Mouse (Mus musculus): ENCODE measurements around the gene Ifngr1. TPM values are rescaled to one million over a fixed set of nuclear protein-coding genes. Genes with fewer than 3 reads are reported as not detected.
"Not testable (repeated sequence)": the region's sequence is repeated elsewhere in the genome, so short reads cannot be mapped to it uniquely, and the experiment has no call there.

The Ifngr1 gene
- polyA plus RNA-seq, 1 experiment from 2014 or later: 20.0 TPM

GRCm38 (mm10) chr10:19594201-19594905 is 2.6 kb downstream of the Ifngr1 start:
- H3K9ac ChIP-seq (ENCODE audit: low read depth, low read length): no peak overlapping the region
- 84% methylated on average over 3 of the region's 3 CpGs for WGBS
- no peaks in the 10 kb centered on the region for H3K27me3 ChIP-seq (ENCODE audit: control insufficient read depth, insufficient read depth, low read depth, low read length)
- H3K9me3 ChIP-seq (replicated peaks; ENCODE audit: control insufficient read depth, low read length, poor library complexity, severe bottlenecking): no peaks in the 10 kb centered on the region
- ATAC-seq: no peak
- no peak overlapping the region for H3K4me3 ChIP-seq (ENCODE audit: low read depth, low read length)
- no peaks in the 10 kb centered on the region for H3K36me3 ChIP-seq (ENCODE audit: control insufficient read depth, insufficient read depth, low read length)
- H3K27ac ChIP-seq (ENCODE audit: low read length): no peak overlapping the region
- H3K4me1 ChIP-seq (ENCODE audit: control insufficient read depth, insufficient read depth, low read length): peaks cover 6% of the 10 kb centered on the region
- no peak overlapping the region for H3K4me2 ChIP-seq (ENCODE audit: low read length)

GRCm38 (mm10) chr10:19596866-19597265 is 5.1 kb downstream of the Ifngr1 start:
- Histone ChIP-seq H3K27ac (ENCODE audit: low read length) (no peak overlapping the region), H3K27me3 (ENCODE audit: control insufficient read depth, insufficient read depth, low read depth, low read length) (no peaks in the 10 kb centered on the region), H3K4me2 (ENCODE audit: low read length) (no peak overlapping the region), H3K4me3 (ENCODE audit: low read depth, low read length) (no peak overlapping the region), H3K4me1 (ENCODE audit: control insufficient read depth, insufficient read depth, low read length) (peaks cover 6% of the 10 kb centered on the region), H3K36me3 (ENCODE audit: control insufficient read depth, insufficient read depth, low read length) (no peaks in the 10 kb centered on the region), H3K9me3 (replicated peaks; ENCODE audit: control insufficient read depth, low read length, poor library complexity, severe bottlenecking) (no peaks in the 10 kb centered on the region), H3K9ac (ENCODE audit: low read depth, low read length) (no peak overlapping the region)
- no peak for ATAC-seq
- 93% methylated on average over 4 of the region's 4 CpGs for WGBS

GRCm38 (mm10) chr10:19598091-19598490 is 6.3 kb downstream of the Ifngr1 start:
- Histone ChIP-seq H3K36me3 (ENCODE audit: control insufficient read depth, insufficient read depth, low read length) (no peaks in the 10 kb centered on the region), H3K4me2 (ENCODE audit: low read length) (no peak overlapping the region), H3K27me3 (ENCODE audit: control insufficient read depth, insufficient read depth, low read depth, low read length) (no peaks in the 10 kb centered on the region), H3K4me3 (ENCODE audit: low read depth, low read length) (no peak overlapping the region), H3K9ac (ENCODE audit: low read depth, low read length) (no peak overlapping the region), H3K27ac (ENCODE audit: low read length) (no peak overlapping the region), H3K9me3 (replicated peaks; ENCODE audit: control insufficient read depth, low read length, poor library complexity, severe bottlenecking) (no peaks in the 10 kb centered on the region), H3K4me1 (ENCODE audit: control insufficient read depth, insufficient read depth, low read length) (no peaks in the 10 kb centered on the region; the same call in 1 of the 2 replicates)
- ATAC-seq: no peak
- 92% methylated on average over 11 of the region's 11 CpGs for WGBS

- H3K4me2 ChIP-seq (ENCODE audit: low read length): no peak overlapping the region
- 51% methylated on average over 6 of the region's 6 CpGs for WGBS
- ATAC-seq: no peak
Observed at GRCm38 (mm10) chr10:19599331-19600092, 7.8 kb downstream of the Ifngr1 start.

GRCm38 (mm10) chr10:19600093-19600420 is 8.3 kb downstream of the Ifngr1 start:
- 0 out of 2 replicates have a peak, but pooled peaks cover 2% of the 10 kb centered on the region for H3K36me3 ChIP-seq (ENCODE audit: control insufficient read depth, insufficient read depth, low read length)
- no peaks in the 10 kb centered on the region for H3K9me3 ChIP-seq (replicated peaks; ENCODE audit: control insufficient read depth, low read length, poor library complexity, severe bottlenecking)
- H3K9ac ChIP-seq (ENCODE audit: low read depth, low read length): no peak overlapping the region
- no peak overlapping the region for H3K4me3 ChIP-seq (ENCODE audit: low read depth, low read length)
- ATAC-seq: no peak
- no peaks in the 10 kb centered on the region for H3K27me3 ChIP-seq (ENCODE audit: control insufficient read depth, insufficient read depth, low read depth, low read length)
- WGBS: 67% methylated on average over 3 of the region's 3 CpGs
- no peak overlapping the region for H3K4me2 ChIP-seq (ENCODE audit: low read length)
- H3K4me1 ChIP-seq (ENCODE audit: control insufficient read depth, insufficient read depth, low read length): no peaks in the 10 kb centered on the region
- no peak overlapping the region for H3K27ac ChIP-seq (ENCODE audit: low read length)

More at GRCm38 (mm10) chr10:19599331-19600092, 7.8 kb downstream of the Ifngr1 start:
- no peak overlapping the region for H3K4me3 ChIP-seq (ENCODE audit: low read depth, low read length)
- H3K4me1 ChIP-seq (ENCODE audit: control insufficient read depth, insufficient read depth, low read length): no peaks in the 10 kb centered on the region
- H3K27ac ChIP-seq (ENCODE audit: low read length): no peak overlapping the region
- no peak overlapping the region for H3K9ac ChIP-seq (ENCODE audit: low read depth, low read length)
- no peaks in the 10 kb centered on the region for H3K27me3 ChIP-seq (ENCODE audit: control insufficient read depth, insufficient read depth, low read depth, low read length)
- H3K9me3 ChIP-seq (replicated peaks; ENCODE audit: control insufficient read depth, low read length, poor library complexity, severe bottlenecking): no peaks in the 10 kb centered on the region
- H3K36me3 ChIP-seq (ENCODE audit: control insufficient read depth, insufficient read depth, low read length): no peaks in the 10 kb centered on the region

GRCm38 (mm10) chr10:19601502-19601901 is 9.8 kb downstream of the Ifngr1 start:
- H3K4me3 ChIP-seq (ENCODE audit: low read depth, low read length); ATAC-seq; H3K9ac ChIP-seq (ENCODE audit: low read depth, low read length); H3K4me1 ChIP-seq (ENCODE audit: control insufficient read depth, insufficient read depth, low read length); H3K4me2 ChIP-seq (ENCODE audit: low read length); H3K9me3 ChIP-seq (replicated peaks; ENCODE audit: control insufficient read depth, low read length, poor library complexity, severe bottlenecking); H3K27me3 ChIP-seq (ENCODE audit: control insufficient read depth, insufficient read depth, low read depth, low read length); H3K27ac ChIP-seq (ENCODE audit: low read length); H3K36me3 ChIP-seq (ENCODE audit: control insufficient read depth, insufficient read depth, low read length): not testable (repeated sequence)
- 40% methylated on average over 1 of the region's 1 CpGs for WGBS

GRCm38 (mm10) chr10:19603231-19603630 is 11.5 kb downstream of the Ifngr1 start:
- no peak overlapping the region for H3K9ac ChIP-seq (ENCODE audit: low read depth, low read length)
- no peaks in the 10 kb centered on the region for H3K4me1 ChIP-seq (ENCODE audit: control insufficient read depth, insufficient read depth, low read length)
- H3K4me2 ChIP-seq (ENCODE audit: low read length): no peak overlapping the region
- no peak overlapping the region for H3K4me3 ChIP-seq (ENCODE audit: low read depth, low read length)
- no peaks in the 10 kb centered on the region for H3K27me3 ChIP-seq (ENCODE audit: control insufficient read depth, insufficient read depth, low read depth, low read length)
- 93% methylated on average over 6 of the region's 6 CpGs for WGBS
- no peaks in the 10 kb centered on the region for H3K9me3 ChIP-seq (replicated peaks; ENCODE audit: control insufficient read depth, low read length, poor library complexity, severe bottlenecking)
- no peak for ATAC-seq
- no peak overlapping the region for H3K27ac ChIP-seq (ENCODE audit: low read length)
- H3K36me3 ChIP-seq (ENCODE audit: control insufficient read depth, insufficient read depth, low read length): 0 out of 2 replicates have a peak, but pooled peaks cover 2% of the 10 kb centered on the region

- Histone ChIP-seq H3K9me3 (replicated peaks; ENCODE audit: control insufficient read depth, low read length, poor library complexity, severe bottlenecking) (no peaks in the 10 kb centered on the region), H3K27ac (ENCODE audit: low read length) (no peak overlapping the region), H3K4me3 (ENCODE audit: low read depth, low read length) (no peak overlapping the region), H3K4me2 (ENCODE audit: low read length) (no peak overlapping the region), H3K4me1 (ENCODE audit: control insufficient read depth, insufficient read depth, low read length) (no peaks in the 10 kb centered on the region), H3K36me3 (ENCODE audit: control insufficient read depth, insufficient read depth, low read length) (0 out of 2 replicates have a peak, but pooled peaks cover 2% of the 10 kb centered on the region), H3K27me3 (ENCODE audit: control insufficient read depth, insufficient read depth, low read depth, low read length) (no peaks in the 10 kb centered on the region), H3K9ac (ENCODE audit: low read depth, low read length) (no peak overlapping the region)
- peak; percentile 11; the same call in 1 of the 2 replicates for ATAC-seq
- 36% methylated on average over 14 of the region's 14 CpGs for WGBS
Observed at GRCm38 (mm10) chr10:19609125-19609524, 17.4 kb downstream of the Ifngr1 start.

GRCm38 (mm10) chr10:19611616-19612015 is 19.9 kb downstream of the Ifngr1 start:
- H3K9me3 ChIP-seq (replicated peaks; ENCODE audit: control insufficient read depth, low read length, poor library complexity, severe bottlenecking): no peaks in the 10 kb centered on the region
- ATAC-seq: no peak
- no peak overlapping the region for H3K4me2 ChIP-seq (ENCODE audit: low read length)
- H3K36me3 ChIP-seq (ENCODE audit: control insufficient read depth, insufficient read depth, low read length): no peaks in the 10 kb centered on the region
- H3K4me1 ChIP-seq (ENCODE audit: control insufficient read depth, insufficient read depth, low read length): no peaks in the 10 kb centered on the region
- H3K4me3 ChIP-seq (ENCODE audit: low read depth, low read length): no peak overlapping the region
- 51% methylated on average over 2 of the region's 2 CpGs for WGBS
- H3K27me3 ChIP-seq (ENCODE audit: control insufficient read depth, insufficient read depth, low read depth, low read length): no peaks in the 10 kb centered on the region
- H3K9ac ChIP-seq (ENCODE audit: low read depth, low read length): no peak overlapping the region
- H3K27ac ChIP-seq (ENCODE audit: low read length): no peak overlapping the region

Data from midbrain, embryonic 16.5 days (tissue).